Mouse (Mus musculus): ENCODE data around the gene Fkbp5. TPM values are rescaled to one million over a fixed set of nuclear protein-coding genes. Genes with fewer than 3 reads are reported as not detected.
A peak's percentile ranks its signal among the peaks of the same experiment; 100 is the strongest.

Fkbp5 gene
- polyA plus RNA-seq, 2 experiments: 8.7 to 23.3 TPM

GRCm38 (mm10) chr17:28386150-28386905 lies 131.0 kb downstream of the Fkbp5 start:
- 5% methylated on average over 23 of the region's 23 CpGs for WGBS
- 0 out of 2 replicates have a peak overlapping the region, but pooled peaks have one; percentile 13 for H3K4me3 ChIP-seq (replicated peaks; ENCODE audit: low read length)
- ATAC-seq (ENCODE audit: low FRiP score, low read depth): no peak
- peak; percentile 79 for DNase-seq (ENCODE audit: low spot score)
- H3K27ac ChIP-seq (replicated peaks; ENCODE audit: low read depth, low read length): no peak overlapping the region
- H3K4me2 ChIP-seq (replicated peaks; ENCODE audit: low read depth, low read length, severe bottlenecking): peak overlapping the region; percentile 40
- peaks cover 4% of the 10 kb centered on the region; the same call in 1 of the 2 replicates for H3K4me1 ChIP-seq (ENCODE audit: control insufficient read depth, insufficient read depth, low read length)
- no peak for TF ChIP-seq POLR2A (IDR thresholded peaks at IDR 0.05; ENCODE audit: borderline replicate concordance, extremely low read depth, insufficient read depth, insufficient read length)
- 0 out of 2 replicates have a peak, but pooled peaks cover 4% of the 10 kb centered on the region for H3K27me3 ChIP-seq (ENCODE audit: control insufficient read depth, insufficient read depth, low read length)
- H3K9ac ChIP-seq (ENCODE audit: low read depth, low read length, severe bottlenecking): no peak overlapping the region
- no peaks in the 10 kb centered on the region for H3K36me3 ChIP-seq (ENCODE audit: control insufficient read depth, insufficient read depth, low read length)
- H3K9me3 ChIP-seq (ENCODE audit: control insufficient read depth, low read length): no peaks in the 10 kb centered on the region

DNA sequence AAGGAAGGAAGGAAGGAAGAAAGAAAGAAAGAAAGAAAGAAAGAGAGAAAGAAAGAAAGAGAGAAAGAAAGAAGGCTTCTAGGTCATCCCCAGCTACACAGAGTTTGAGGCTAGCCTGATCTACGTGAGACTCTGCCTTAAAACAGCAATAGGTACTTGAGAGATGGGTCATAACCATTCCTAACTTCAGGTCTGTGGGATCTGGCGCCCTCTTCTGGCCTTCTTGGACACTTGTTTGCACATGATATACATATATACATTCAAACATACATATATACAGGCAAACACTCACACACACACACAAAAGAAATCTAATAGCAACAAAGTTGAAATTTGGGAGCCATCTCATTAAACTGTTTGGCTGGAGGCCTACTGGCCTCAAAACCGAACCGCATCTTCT lies 133.0 kb downstream of the Fkbp5 start:
- H3K4me3 ChIP-seq (replicated peaks; ENCODE audit: low read length): no peak overlapping the region
- H3K27ac ChIP-seq (replicated peaks; ENCODE audit: low read depth, low read length): no peak overlapping the region
- WGBS: 70% methylated on average over 4 of the region's 4 CpGs
- no peaks in the 10 kb centered on the region for H3K9me3 ChIP-seq (ENCODE audit: control insufficient read depth, low read length)
- no peaks in the 10 kb centered on the region for H3K36me3 ChIP-seq (ENCODE audit: control insufficient read depth, insufficient read depth, low read length)
- H3K9ac ChIP-seq (ENCODE audit: low read depth, low read length, severe bottlenecking): no peak overlapping the region
- no peak overlapping the region for H3K4me2 ChIP-seq (replicated peaks; ENCODE audit: low read depth, low read length, severe bottlenecking)
- no peak for TF ChIP-seq POLR2A (IDR thresholded peaks at IDR 0.05; ENCODE audit: borderline replicate concordance, extremely low read depth, insufficient read depth, insufficient read length)
- ATAC-seq (ENCODE audit: low FRiP score, low read depth) (no peak), DNase-seq (ENCODE audit: low spot score) (no peak)
- 0 out of 2 replicates have a peak, but pooled peaks cover 4% of the 10 kb centered on the region for H3K27me3 ChIP-seq (ENCODE audit: control insufficient read depth, insufficient read depth, low read length)
- H3K4me1 ChIP-seq (ENCODE audit: control insufficient read depth, insufficient read depth, low read length): peaks cover 4% of the 10 kb centered on the region; the same call in 1 of the 2 replicates

- DNase-seq (ENCODE audit: low spot score) (no peak), ATAC-seq (ENCODE audit: low FRiP score, low read depth) (no peak)
- H3K27me3 ChIP-seq (ENCODE audit: control insufficient read depth, insufficient read depth, low read length): peaks cover 13% of the 10 kb centered on the region; the same call in 1 of the 2 replicates
- TF ChIP-seq POLR2A (IDR thresholded peaks at IDR 0.05; ENCODE audit: borderline replicate concordance, extremely low read depth, insufficient read depth, insufficient read length): no peak
- no peaks in the 10 kb centered on the region for H3K4me1 ChIP-seq (ENCODE audit: control insufficient read depth, insufficient read depth, low read length)
- no peak overlapping the region for H3K27ac ChIP-seq (replicated peaks; ENCODE audit: low read depth, low read length)
- H3K9ac ChIP-seq (ENCODE audit: low read depth, low read length, severe bottlenecking): no peak overlapping the region
- no peak overlapping the region for H3K4me2 ChIP-seq (replicated peaks; ENCODE audit: low read depth, low read length, severe bottlenecking)
- H3K4me3 ChIP-seq (replicated peaks; ENCODE audit: low read length): no peak overlapping the region
- no peaks in the 10 kb centered on the region for H3K9me3 ChIP-seq (ENCODE audit: control insufficient read depth, low read length)
- 2% methylated on average over 5 of the region's 6 CpGs for WGBS
- H3K36me3 ChIP-seq (ENCODE audit: control insufficient read depth, insufficient read depth, low read length): no peaks in the 10 kb centered on the region
These were observed 137.1 kb downstream of the Fkbp5 start for GRCm38 (mm10) chr17:28380255-28380654.

DNA sequence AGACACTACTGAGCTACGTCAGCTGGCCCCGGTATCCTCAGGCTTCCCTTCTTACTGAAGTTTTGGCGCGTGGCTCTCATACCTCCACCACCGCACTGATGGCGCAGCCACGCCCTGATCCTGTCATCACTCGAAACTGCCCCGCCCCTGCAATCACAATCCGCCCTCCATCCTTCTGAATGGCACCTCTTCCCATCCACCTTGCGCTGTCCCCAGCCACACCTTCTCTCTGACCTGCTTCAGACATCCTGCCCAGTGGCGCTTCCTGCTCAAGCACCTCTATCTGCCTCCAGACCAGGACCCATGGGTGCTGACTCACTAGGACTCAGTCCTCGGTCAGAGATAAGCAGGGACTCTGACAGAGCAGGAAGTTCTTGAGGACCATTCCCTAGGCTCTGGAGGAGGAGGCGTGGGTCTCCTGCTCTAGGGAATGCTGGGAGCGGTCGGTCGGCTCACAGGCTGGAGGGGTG lies 141.7 kb downstream of the Fkbp5 start:
- WGBS: 7% methylated on average over 17 of the region's 17 CpGs
- no peak for ATAC-seq (ENCODE audit: low FRiP score, low read depth)
- Histone ChIP-seq H3K27me3 (ENCODE audit: control insufficient read depth, insufficient read depth, low read length) (peaks cover 27% of the 10 kb centered on the region; the same call in 1 of the 2 replicates), H3K4me1 (ENCODE audit: control insufficient read depth, insufficient read depth, low read length) (no peaks in the 10 kb centered on the region), H3K9ac (ENCODE audit: low read depth, low read length, severe bottlenecking) (no peak overlapping the region), H3K9me3 (ENCODE audit: control insufficient read depth, low read length) (no peaks in the 10 kb centered on the region), H3K4me3 (replicated peaks; ENCODE audit: low read length) (no peak overlapping the region), H3K4me2 (replicated peaks; ENCODE audit: low read depth, low read length, severe bottlenecking) (no peak overlapping the region), H3K27ac (replicated peaks; ENCODE audit: low read depth, low read length) (no peak overlapping the region), H3K36me3 (ENCODE audit: control insufficient read depth, insufficient read depth, low read length) (no peaks in the 10 kb centered on the region)
- no peak for TF ChIP-seq POLR2A (IDR thresholded peaks at IDR 0.05; ENCODE audit: borderline replicate concordance, extremely low read depth, insufficient read depth, insufficient read length)
- DNase-seq (ENCODE audit: low spot score): no peak

DNA sequence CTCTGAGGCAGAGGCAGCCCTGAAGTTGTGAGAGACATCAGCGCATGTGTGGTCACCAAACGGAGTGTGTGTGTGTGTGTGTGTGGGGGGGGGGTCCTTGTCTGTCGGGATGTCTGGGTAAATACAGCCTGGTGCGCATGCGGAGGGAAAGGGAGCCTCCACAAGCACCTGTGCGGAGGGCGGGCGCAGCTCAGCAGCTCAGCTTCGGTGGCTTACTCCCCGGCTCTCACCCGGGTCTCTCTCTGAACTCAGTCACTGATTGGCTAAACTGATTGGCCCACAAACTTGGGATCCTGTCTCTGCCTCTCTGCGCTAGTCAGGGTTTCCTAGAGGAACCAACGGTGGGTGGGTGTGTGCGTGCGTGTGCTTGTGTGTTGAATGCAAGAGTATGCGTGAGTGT lies 142.8 kb downstream of the Fkbp5 start:
- no peak overlapping the region for H3K27ac ChIP-seq (replicated peaks; ENCODE audit: low read depth, low read length)
- no peaks in the 10 kb centered on the region for H3K9me3 ChIP-seq (ENCODE audit: control insufficient read depth, low read length)
- ATAC-seq (ENCODE audit: low FRiP score, low read depth) (no peak), DNase-seq (ENCODE audit: low spot score) (no peak)
- TF ChIP-seq POLR2A (IDR thresholded peaks at IDR 0.05; ENCODE audit: borderline replicate concordance, extremely low read depth, insufficient read depth, insufficient read length): no peak
- peaks cover 27% of the 10 kb centered on the region; the same call in 1 of the 2 replicates for H3K27me3 ChIP-seq (ENCODE audit: control insufficient read depth, insufficient read depth, low read length)
- 15% methylated on average over 16 of the region's 16 CpGs for WGBS
- no peak overlapping the region for H3K4me2 ChIP-seq (replicated peaks; ENCODE audit: low read depth, low read length, severe bottlenecking)
- no peaks in the 10 kb centered on the region for H3K36me3 ChIP-seq (ENCODE audit: control insufficient read depth, insufficient read depth, low read length)
- no peaks in the 10 kb centered on the region for H3K4me1 ChIP-seq (ENCODE audit: control insufficient read depth, insufficient read depth, low read length)
- no peak overlapping the region for H3K4me3 ChIP-seq (replicated peaks; ENCODE audit: low read length)
- no peak overlapping the region for H3K9ac ChIP-seq (ENCODE audit: low read depth, low read length, severe bottlenecking)
